Mouse (Mus musculus) intestine, embryonic 14.5 days (tissue): Measurements from ENCODE around the gene Gprin1. TPM values are rescaled to one million over a fixed set of nuclear protein-coding genes. Genes with fewer than 3 reads are reported as not detected.
A peak's percentile ranks its signal among the peaks of the same experiment; 100 is the strongest.

Experiments used
- ATAC-seq: fragments of 200-750 bp; cut with Nextera tagmentation; replicated peaks from 2 replicates; pipeline ENCODE4 v1.8.0; 2017; ENCODE audit warnings: low read depth, moderate number of reproducible peaks, moderate TSS enrichment, moderate library complexity; ENCODE audit not compliant: low FRiP score, low TSS enrichment
- DNase-seq: peaks from one replicate; pipeline ENCODE4 v3.0.0-alpha.2; 2018; ENCODE audit warnings: low spot score
- H3K27ac ChIP-seq: fragments of 300-500 bp; sonication (generic); 2 replicates; pipeline ENCODE4 v1.5.1; 2014; ENCODE audit warnings: low read depth, mild to moderate bottlenecking, control low read depth
- H3K27me3 ChIP-seq: fragments of 300-500 bp; sonication (generic); replicated peaks from 2 replicates; pipeline ENCODE4 v1.6.1; 2014; ENCODE audit warnings: low read length, control low read depth; ENCODE audit not compliant: control insufficient read depth, insufficient read depth
- H3K36me3 ChIP-seq: fragments of 300-500 bp; sonication (generic); 2 replicates; pipeline ENCODE4 v1.6.1; 2014; ENCODE audit warnings: low read length, control low read depth; ENCODE audit not compliant: control insufficient read depth, insufficient read depth
- H3K4me1 ChIP-seq: fragments of 300-500 bp; sonication (generic); replicated peaks from 2 replicates; pipeline ENCODE4 v1.6.1; 2014; ENCODE audit warnings: low read length, control low read depth, mixed read lengths; ENCODE audit not compliant: control insufficient read depth, insufficient read depth
- H3K4me2 ChIP-seq: fragments of 300-500 bp; sonication (generic); 2 replicates; pipeline ENCODE4 v1.6.1; 2014; ENCODE audit warnings: low read length
- H3K4me3 ChIP-seq: fragments of 300-500 bp; sonication (generic); 2 replicates; pipeline ENCODE4 v1.5.1; 2014; ENCODE audit warnings: low read depth, low read length, control low read depth, mixed read lengths
- H3K9ac ChIP-seq: fragments of 300-500 bp; sonication (generic); 2 replicates; pipeline ENCODE4 v1.6.1; 2014; ENCODE audit warnings: mild to moderate bottlenecking, low read length
- H3K9me3 ChIP-seq: fragments of 300-500 bp; sonication (generic); 2 replicates; pipeline ENCODE4 v1.6.1; 2016; ENCODE audit warnings: low read length, control low read depth; ENCODE audit not compliant: control insufficient read depth
- WGBS: fragments of 180-500 bp; shearing (Covaris S2); extraction: QIAGEN DNeasy Blood & Tissue Kit; methylation state at CpG from one replicate; pipeline ENCODE4 v1.1.7; 2014; 5-methylcytosine and 5-hydroxymethylcytosine counted together
- polyA plus RNA-seq: library from polyadenylated mRNA; unstranded; fragments of >200 nt; fragmentation: Nextera tagmentation; extraction: Ambion mirVana; gene quantifications from 2 replicates; pipeline ENCODE4 v1.2.1, GENCODE M21; 2014

The Gprin1 gene
- polyA plus RNA-seq, 1 experiment from 2014 or later, result 0.81 TPM

DNA sequence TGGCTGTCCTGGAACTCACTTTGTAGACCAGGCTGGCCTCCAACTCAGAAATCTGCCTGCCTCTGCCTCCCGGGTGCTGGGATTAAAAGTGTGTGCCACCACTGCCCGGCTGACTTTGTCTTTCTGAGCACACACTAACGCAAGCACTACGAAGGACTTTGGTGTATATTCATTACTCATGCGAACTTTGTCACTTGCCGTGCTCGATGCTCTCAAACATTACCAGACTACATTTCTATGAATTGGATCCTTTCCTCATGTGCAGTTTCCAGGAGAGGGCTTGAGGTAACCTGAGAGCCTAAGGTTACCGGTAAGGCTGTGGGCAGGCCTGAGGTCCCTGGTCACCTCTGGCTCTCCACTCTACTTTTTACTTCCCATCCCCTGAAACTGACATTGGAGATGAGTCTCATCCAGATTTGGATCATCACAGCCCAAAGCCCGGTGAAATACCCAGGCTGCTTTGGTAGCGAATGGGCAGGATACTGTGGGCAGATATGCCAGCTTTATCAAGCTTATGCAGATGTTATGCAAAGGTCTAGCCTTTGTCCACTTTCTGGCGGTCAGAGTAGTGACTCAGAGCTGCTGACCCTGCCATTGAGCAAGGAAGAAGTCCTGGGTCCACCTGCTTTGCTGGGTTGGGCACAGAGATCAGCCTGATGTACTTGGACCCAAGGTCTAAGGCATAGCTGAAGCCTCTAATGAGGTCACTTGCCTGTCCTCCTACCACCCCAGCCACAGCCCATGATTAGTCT is 54.0 kb downstream of the Gprin1 start:
- no peak overlapping the region for H3K27ac ChIP-seq
- H3K4me3 ChIP-seq, result no peak overlapping the region
- H3K9ac ChIP-seq, result no peak overlapping the region
- no peak overlapping the region for H3K4me2 ChIP-seq
- H3K4me1 ChIP-seq, result peaks cover 22% of the 10 kb centered on the region
- H3K27me3 ChIP-seq, result no peaks in the 10 kb centered on the region
- 90% methylated on average over 11 of the region's 11 CpGs for WGBS
- H3K9me3 ChIP-seq, result no peaks in the 10 kb centered on the region
- ATAC-seq (no peak), DNase-seq (no peak)
- no peaks in the 10 kb centered on the region for H3K36me3 ChIP-seq

DNA sequence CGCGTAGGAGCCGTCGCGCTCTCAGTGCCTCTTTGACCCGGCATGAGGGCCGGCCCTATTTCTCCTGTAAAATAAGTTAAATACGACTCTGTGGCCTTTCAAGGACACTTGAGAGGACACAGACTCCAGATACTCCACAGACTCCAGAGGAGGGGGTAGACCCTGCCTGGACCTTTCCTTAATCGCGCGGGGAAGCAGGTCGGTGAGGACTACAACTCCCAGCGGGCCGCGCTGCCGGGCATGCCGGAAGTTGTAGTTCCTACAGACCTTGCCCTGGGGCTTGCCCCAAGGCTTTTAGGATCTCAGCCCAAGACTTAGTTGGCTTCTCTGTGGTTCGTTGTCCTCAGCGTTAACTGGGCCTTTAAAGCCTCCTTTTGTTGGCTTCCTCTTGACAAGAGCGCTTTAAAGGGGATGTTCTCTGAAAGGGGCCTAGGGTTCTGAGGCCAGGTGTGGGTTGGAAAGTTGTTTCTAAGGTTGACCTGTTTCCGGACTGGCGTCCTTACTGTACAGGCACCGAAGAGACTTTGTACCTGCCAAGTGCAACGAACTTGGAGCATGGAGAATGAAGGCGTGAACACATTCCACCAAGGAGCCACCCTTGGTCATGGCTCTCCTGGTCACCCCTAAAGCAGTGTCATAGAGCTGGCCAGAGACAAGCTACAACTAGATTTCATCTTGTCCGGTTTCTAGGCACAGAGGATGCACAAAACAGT is 55.2 kb downstream of the Gprin1 start:
- ATAC-seq (peak; percentile 73), DNase-seq (no peak)
- 16% methylated on average over 26 of the region's 26 CpGs for WGBS

GRCm38 (mm10) chr13:54693558-54694347 is 55.9 kb downstream of the Gprin1 start, which contains the start of gene Rnf44:
Rnf44 (minus strand) TSS chr13:54693907.
- H3K27ac ChIP-seq, result peak within 1 kb of the TSS; percentile 95
- peak within 1 kb of the TSS; percentile 95 for H3K4me2 ChIP-seq
- peaks cover 22% of the 10 kb centered on the region for H3K4me1 ChIP-seq
- no peaks in the 10 kb centered on the region for H3K27me3 ChIP-seq
- H3K4me3 ChIP-seq, result peak within 1 kb of the TSS; percentile 100
- DNase-seq, result peak; percentile 98
- H3K9me3 ChIP-seq, result no peaks in the 10 kb centered on the region
- no peaks in the 10 kb centered on the region for H3K36me3 ChIP-seq
- WGBS, result under 1% methylated on average over 72 of the region's 92 CpGs
- peak; percentile 98 for ATAC-seq
- H3K9ac ChIP-seq, result peak within 1 kb of the TSS; percentile 92

More for the DNA sequence above, 55.2 kb downstream of the Gprin1 start:
- Histone ChIP-seq H3K9ac (peak overlapping the region; percentile 65), H3K27me3 (no peaks in the 10 kb centered on the region), H3K4me1 (peaks cover 22% of the 10 kb centered on the region), H3K36me3 (no peaks in the 10 kb centered on the region), H3K4me2 (peak overlapping the region; percentile 78), H3K4me3 (peak overlapping the region; percentile 69), H3K27ac (peak overlapping the region; percentile 95), H3K9me3 (no peaks in the 10 kb centered on the region)

GRCm38 (mm10) chr13:54692711-54693557 is 56.7 kb downstream of the Gprin1 start:
- H3K9ac ChIP-seq, result peak overlapping the region; percentile 92
- no peaks in the 10 kb centered on the region for H3K9me3 ChIP-seq
- 11% methylated on average over 21 of the region's 21 CpGs for WGBS
- peak overlapping the region; percentile 95 for H3K4me2 ChIP-seq
- H3K27ac ChIP-seq, result peak overlapping the region; percentile 95
- H3K4me1 ChIP-seq, result peaks cover 24% of the 10 kb centered on the region
- DNase-seq, result no peak
- no peaks in the 10 kb centered on the region for H3K36me3 ChIP-seq
- peak overlapping the region; percentile 100 for H3K4me3 ChIP-seq
- no peaks in the 10 kb centered on the region for H3K27me3 ChIP-seq
- ATAC-seq, result no peak

DNA sequence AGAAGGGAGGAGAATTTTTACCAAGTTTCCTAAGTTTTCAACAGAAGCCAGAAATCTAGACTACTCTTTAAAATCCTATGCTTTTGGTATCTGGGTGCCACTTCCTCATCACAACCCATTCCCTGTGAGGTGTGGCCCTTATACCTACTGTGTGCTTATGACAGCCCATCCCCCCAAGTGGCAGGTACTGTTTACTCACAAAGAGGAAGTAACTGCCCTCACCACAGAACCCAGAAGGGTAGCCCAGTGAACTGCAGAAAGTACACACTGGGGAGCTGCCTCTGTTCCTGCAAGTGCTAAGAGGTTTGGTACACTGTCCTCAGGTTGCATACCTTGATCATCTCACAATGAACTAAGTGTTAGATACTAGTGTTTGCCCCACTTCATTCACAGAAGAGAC is 57.9 kb downstream of the Gprin1 start:
- Histone ChIP-seq H3K9me3 (no peaks in the 10 kb centered on the region), H3K4me2 (peak overlapping the region; percentile 95), H3K36me3 (no peaks in the 10 kb centered on the region), H3K9ac (no peak overlapping the region), H3K4me1 (peaks cover 24% of the 10 kb centered on the region), H3K4me3 (no peak overlapping the region), H3K27me3 (no peaks in the 10 kb centered on the region), H3K27ac (no peak overlapping the region)
- no peak for DNase-seq
- ATAC-seq, result no peak

DNA sequence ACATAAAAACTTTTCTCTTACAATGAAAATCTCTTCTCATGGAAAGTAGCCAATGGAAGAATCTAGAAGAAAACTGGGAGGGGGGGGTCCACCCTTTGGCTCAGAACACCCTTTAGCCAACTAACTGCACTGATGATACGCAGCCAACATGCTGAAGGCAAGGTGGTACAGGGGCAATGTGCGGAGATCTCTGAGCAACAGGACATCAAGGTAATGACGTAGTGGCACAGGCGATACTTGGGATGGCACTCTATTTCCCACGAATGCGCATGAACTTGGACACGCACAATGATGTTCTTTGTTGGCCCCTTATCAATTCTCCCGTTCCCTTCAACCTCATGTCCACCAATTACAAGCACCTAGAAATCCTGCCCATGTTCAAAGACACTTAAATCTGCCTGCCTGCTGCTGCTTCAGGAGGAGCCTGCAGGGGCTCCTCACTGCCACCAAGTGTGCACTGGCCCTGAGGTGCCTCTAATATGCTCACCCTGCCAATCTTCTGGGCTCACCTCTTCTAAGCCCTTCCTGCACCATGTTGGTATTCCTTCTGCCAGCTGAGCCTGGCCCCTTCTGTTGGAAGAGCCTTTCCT is 59.4 kb downstream of the Gprin1 start:
- Histone ChIP-seq H3K9ac (no peak overlapping the region), H3K27ac (no peak overlapping the region), H3K4me3 (no peak overlapping the region), H3K4me1 (peaks cover 35% of the 10 kb centered on the region), H3K27me3 (no peaks in the 10 kb centered on the region), H3K4me2 (no peak overlapping the region), H3K9me3 (no peaks in the 10 kb centered on the region), H3K36me3 (no peaks in the 10 kb centered on the region)
- DNase-seq (no peak), ATAC-seq (no peak)
- WGBS, result 93% methylated on average over 8 of the region's 8 CpGs

GRCm38 (mm10) chr13:54687575-54688424 is 61.9 kb downstream of the Gprin1 start:
- Histone ChIP-seq H3K9me3 (no peaks in the 10 kb centered on the region), H3K27me3 (no peaks in the 10 kb centered on the region), H3K4me3 (peak overlapping the region; percentile 89), H3K4me2 (peak overlapping the region; percentile 58), H3K9ac (peak overlapping the region; percentile 88), H3K36me3 (peaks cover 16% of the 10 kb centered on the region), H3K27ac (peak overlapping the region; percentile 98), H3K4me1 (peaks cover 36% of the 10 kb centered on the region)
- under 1% methylated on average over 73 of the region's 82 CpGs for WGBS
- ATAC-seq (peak; percentile 89), DNase-seq (peak; percentile 98)
